Mouse (Mus musculus): Measurements from ENCODE around the gene Chchd1. TPM values are rescaled to one million over a fixed set of nuclear protein-coding genes. Genes with fewer than 3 reads are reported as not detected.

The Chchd1 gene
- polyA plus RNA-seq, 2 experiments, result 131 to 202 TPM

DNA sequence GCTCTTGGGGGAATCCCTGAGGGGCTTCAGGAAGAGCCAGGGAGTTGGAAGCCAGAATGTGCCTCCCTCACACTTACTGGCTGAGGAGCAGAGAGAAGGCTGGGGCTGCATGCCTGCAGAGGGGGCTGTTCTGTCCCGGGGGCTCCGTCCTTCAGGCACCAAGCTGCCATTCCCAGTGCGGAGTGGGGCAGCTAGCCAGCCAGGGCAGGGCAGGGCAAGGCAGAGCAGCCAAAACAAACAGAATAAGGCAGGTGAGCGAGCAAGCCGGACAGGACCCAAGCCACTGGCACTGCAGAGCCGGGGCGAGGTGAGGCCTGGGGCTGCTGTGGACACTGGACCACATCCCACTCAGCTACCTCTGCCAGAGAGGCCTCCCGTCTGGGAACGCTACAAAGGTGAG lies 38.5 kb downstream of the Chchd1 start:
- Histone ChIP-seq H3K27me3 (ENCODE audit: control insufficient read depth, insufficient read depth, low read length) (no peaks in the 10 kb centered on the region), H3K4me2 (replicated peaks; ENCODE audit: low read depth, low read length, severe bottlenecking) (no peak overlapping the region), H3K4me1 (ENCODE audit: control insufficient read depth, insufficient read depth, low read length) (no peaks in the 10 kb centered on the region), H3K36me3 (ENCODE audit: control insufficient read depth, insufficient read depth, low read length) (peaks cover 79% of the 10 kb centered on the region), H3K27ac (replicated peaks; ENCODE audit: low read depth, low read length) (no peak overlapping the region), H3K9me3 (ENCODE audit: control insufficient read depth, low read length) (no peaks in the 10 kb centered on the region), H3K4me3 (replicated peaks; ENCODE audit: low read length) (no peak overlapping the region), H3K9ac (ENCODE audit: low read depth, low read length, severe bottlenecking) (0 out of 2 replicates have a peak overlapping the region, but pooled peaks have one; percentile 25)
- WGBS, result 93% methylated on average over 9 of the region's 9 CpGs
- DNase-seq (ENCODE audit: low spot score) (no peak), ATAC-seq (ENCODE audit: low FRiP score, low read depth) (no peak)
- TF ChIP-seq POLR2A (IDR thresholded peaks at IDR 0.05; ENCODE audit: borderline replicate concordance, extremely low read depth, insufficient read depth, insufficient read length), result no peak

DNA sequence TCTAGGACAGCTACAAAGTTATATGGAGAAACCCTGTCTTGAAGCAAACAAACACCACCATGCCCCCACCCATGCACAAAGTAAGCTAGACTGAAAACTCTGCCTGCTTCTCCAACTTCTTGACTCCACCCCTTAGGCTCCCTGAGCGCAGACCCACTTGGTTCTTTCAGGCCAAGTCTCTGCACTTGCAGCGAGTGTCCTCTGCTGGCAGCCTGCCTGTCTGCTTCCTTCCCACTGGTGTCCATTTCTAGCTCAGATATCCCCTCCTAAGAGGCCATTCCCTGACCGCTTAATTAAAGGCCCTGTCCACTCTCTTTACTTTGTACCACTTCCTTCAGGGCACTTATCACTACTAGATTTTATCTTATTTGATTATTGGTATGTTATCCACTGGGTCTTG lies 40.8 kb downstream of the Chchd1 start:
- DNase-seq (ENCODE audit: low spot score), result no peak
- H3K9me3 ChIP-seq (ENCODE audit: control insufficient read depth, low read length), result no peaks in the 10 kb centered on the region
- peaks cover 66% of the 10 kb centered on the region for H3K36me3 ChIP-seq (ENCODE audit: control insufficient read depth, insufficient read depth, low read length)
- TF ChIP-seq POLR2A (IDR thresholded peaks at IDR 0.05; ENCODE audit: borderline replicate concordance, extremely low read depth, insufficient read depth, insufficient read length), result no peak
- H3K27me3 ChIP-seq (ENCODE audit: control insufficient read depth, insufficient read depth, low read length), result no peaks in the 10 kb centered on the region
- H3K4me3 ChIP-seq (replicated peaks; ENCODE audit: low read length), result no peak overlapping the region
- ATAC-seq (ENCODE audit: low FRiP score, low read depth), result no peak
- H3K27ac ChIP-seq (replicated peaks; ENCODE audit: low read depth, low read length), result no peak overlapping the region
- H3K4me1 ChIP-seq (ENCODE audit: control insufficient read depth, insufficient read depth, low read length), result no peaks in the 10 kb centered on the region
- no peak overlapping the region for H3K4me2 ChIP-seq (replicated peaks; ENCODE audit: low read depth, low read length, severe bottlenecking)
- 81% methylated on average over 3 of the region's 3 CpGs for WGBS
- no peak overlapping the region for H3K9ac ChIP-seq (ENCODE audit: low read depth, low read length, severe bottlenecking)

DNA sequence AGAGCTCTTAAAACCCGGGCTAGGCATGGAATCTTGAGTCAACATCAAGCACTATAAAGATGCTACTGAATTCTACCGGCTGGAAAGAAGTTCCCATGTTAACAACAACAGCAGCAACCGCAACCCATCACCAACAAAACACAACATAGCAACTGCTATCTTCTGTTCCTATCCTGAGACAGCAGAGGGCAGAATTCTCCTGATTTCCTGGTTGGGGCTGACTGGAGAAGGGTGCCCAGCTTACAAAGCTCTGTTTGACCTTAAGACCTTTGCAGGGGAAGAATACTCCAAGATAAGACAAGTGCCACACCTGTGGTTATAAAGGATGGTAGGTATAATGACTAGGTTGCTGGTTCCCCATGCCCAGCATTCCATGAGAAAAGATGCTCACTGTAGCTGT lies 44.1 kb downstream of the Chchd1 start:
- H3K9ac ChIP-seq (ENCODE audit: low read depth, low read length, severe bottlenecking), result no peak overlapping the region
- no peak for TF ChIP-seq POLR2A (IDR thresholded peaks at IDR 0.05; ENCODE audit: borderline replicate concordance, extremely low read depth, insufficient read depth, insufficient read length)
- no peaks in the 10 kb centered on the region for H3K27me3 ChIP-seq (ENCODE audit: control insufficient read depth, insufficient read depth, low read length)
- no peak overlapping the region for H3K4me3 ChIP-seq (replicated peaks; ENCODE audit: low read length)
- H3K9me3 ChIP-seq (ENCODE audit: control insufficient read depth, low read length), result no peaks in the 10 kb centered on the region
- no peak overlapping the region for H3K27ac ChIP-seq (replicated peaks; ENCODE audit: low read depth, low read length)
- no peaks in the 10 kb centered on the region for H3K4me1 ChIP-seq (ENCODE audit: control insufficient read depth, insufficient read depth, low read length)
- no peak overlapping the region for H3K4me2 ChIP-seq (replicated peaks; ENCODE audit: low read depth, low read length, severe bottlenecking)
- ATAC-seq (ENCODE audit: low FRiP score, low read depth) (no peak), DNase-seq (ENCODE audit: low spot score) (no peak)
- WGBS, result 78% methylated on average over 3 of the region's 3 CpGs
- H3K36me3 ChIP-seq (ENCODE audit: control insufficient read depth, insufficient read depth, low read length), result peaks cover 43% of the 10 kb centered on the region

DNA sequence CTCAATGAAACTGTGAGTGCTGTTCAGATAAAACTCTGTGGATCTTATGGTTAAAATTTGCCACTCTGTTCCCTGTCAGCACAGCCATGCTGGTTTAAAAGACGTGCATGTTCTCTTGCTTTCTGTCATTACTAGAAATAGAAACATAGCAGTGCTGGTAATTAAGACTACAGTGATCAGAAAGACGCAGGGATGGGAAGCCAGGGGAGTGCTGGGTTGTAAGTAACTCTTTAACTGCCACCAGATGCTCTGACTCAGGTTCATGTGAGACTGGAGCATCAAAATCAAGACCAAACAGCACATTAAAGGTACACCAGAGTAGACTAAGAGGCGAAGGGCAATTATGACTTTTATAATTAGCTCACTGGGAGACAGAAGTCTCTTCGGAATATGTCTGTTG lies 45.6 kb downstream of the Chchd1 start:
- Histone ChIP-seq H3K9ac (ENCODE audit: low read depth, low read length, severe bottlenecking) (no peak overlapping the region), H3K4me3 (replicated peaks; ENCODE audit: low read length) (no peak overlapping the region), H3K4me1 (ENCODE audit: control insufficient read depth, insufficient read depth, low read length) (no peaks in the 10 kb centered on the region), H3K27ac (replicated peaks; ENCODE audit: low read depth, low read length) (no peak overlapping the region), H3K27me3 (ENCODE audit: control insufficient read depth, insufficient read depth, low read length) (no peaks in the 10 kb centered on the region), H3K9me3 (ENCODE audit: control insufficient read depth, low read length) (no peaks in the 10 kb centered on the region), H3K36me3 (ENCODE audit: control insufficient read depth, insufficient read depth, low read length) (peaks cover 39% of the 10 kb centered on the region), H3K4me2 (replicated peaks; ENCODE audit: low read depth, low read length, severe bottlenecking) (no peak overlapping the region)
- DNase-seq (ENCODE audit: low spot score), result no peak
- ATAC-seq (ENCODE audit: low FRiP score, low read depth), result no peak
- no peak for TF ChIP-seq POLR2A (IDR thresholded peaks at IDR 0.05; ENCODE audit: borderline replicate concordance, extremely low read depth, insufficient read depth, insufficient read length)
- WGBS, result 36% methylated on average over 4 of the region's 4 CpGs

DNA sequence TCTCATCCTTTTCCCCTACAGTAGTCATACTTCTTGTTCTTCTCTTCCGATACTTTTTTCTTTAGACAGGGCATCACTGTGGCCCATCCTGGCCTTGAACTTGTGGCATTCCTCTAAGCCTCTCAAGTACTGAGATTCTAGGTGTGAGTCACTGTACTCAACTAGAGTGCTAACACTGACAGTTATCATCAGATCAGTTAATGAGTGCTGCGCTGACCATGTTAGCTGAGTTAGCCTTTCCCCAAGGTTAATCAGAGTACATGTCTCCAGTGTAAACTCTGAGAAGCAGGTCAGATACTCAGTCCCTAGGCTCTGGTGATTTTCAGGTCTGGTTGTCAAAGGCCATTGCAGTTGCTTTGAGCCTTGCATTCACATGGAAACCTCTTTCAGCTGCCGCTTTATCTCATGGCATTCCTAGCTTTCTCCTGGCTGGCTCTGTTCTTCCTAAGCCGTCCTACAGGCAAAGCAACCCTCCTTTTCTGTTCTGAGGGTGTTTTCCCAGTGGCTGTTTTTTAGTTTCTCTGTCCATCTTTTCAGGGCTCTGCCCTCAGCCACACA lies 46.8 kb downstream of the Chchd1 start:
- Histone ChIP-seq H3K36me3 (ENCODE audit: control insufficient read depth, insufficient read depth, low read length) (peaks cover 38% of the 10 kb centered on the region), H3K9me3 (ENCODE audit: control insufficient read depth, low read length) (no peaks in the 10 kb centered on the region), H3K27ac (replicated peaks; ENCODE audit: low read depth, low read length) (no peak overlapping the region), H3K4me2 (replicated peaks; ENCODE audit: low read depth, low read length, severe bottlenecking) (no peak overlapping the region), H3K4me3 (replicated peaks; ENCODE audit: low read length) (no peak overlapping the region), H3K9ac (ENCODE audit: low read depth, low read length, severe bottlenecking) (no peak overlapping the region), H3K4me1 (ENCODE audit: control insufficient read depth, insufficient read depth, low read length) (no peaks in the 10 kb centered on the region), H3K27me3 (ENCODE audit: control insufficient read depth, insufficient read depth, low read length) (no peaks in the 10 kb centered on the region)
- DNase-seq (ENCODE audit: low spot score) (no peak), ATAC-seq (ENCODE audit: low FRiP score, low read depth) (no peak)
- WGBS, result 89% methylated on average over 4 of the region's 4 CpGs
- TF ChIP-seq POLR2A (IDR thresholded peaks at IDR 0.05; ENCODE audit: borderline replicate concordance, extremely low read depth, insufficient read depth, insufficient read length), result no peak

DNA sequence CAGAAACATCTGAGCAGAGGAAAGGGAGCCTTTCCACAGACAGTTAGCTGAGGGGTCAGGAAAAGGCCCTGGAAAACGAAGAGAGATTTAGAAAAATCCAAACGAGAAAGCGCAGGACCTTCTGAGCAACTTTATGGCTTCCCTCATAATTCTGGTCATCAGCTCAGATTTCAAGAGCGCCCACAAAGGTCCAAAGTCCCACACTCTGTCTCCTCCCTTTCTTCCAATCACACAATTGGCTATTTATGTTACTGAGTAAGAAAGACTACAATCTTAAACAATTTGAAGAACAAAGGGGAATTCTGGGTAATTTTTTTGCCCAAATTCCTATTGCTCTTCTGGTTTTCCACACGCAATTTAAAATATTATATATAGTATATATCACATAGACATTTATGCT lies 47.7 kb downstream of the Chchd1 start:
- no peaks in the 10 kb centered on the region for H3K27me3 ChIP-seq (ENCODE audit: control insufficient read depth, insufficient read depth, low read length)
- TF ChIP-seq POLR2A (IDR thresholded peaks at IDR 0.05; ENCODE audit: borderline replicate concordance, extremely low read depth, insufficient read depth, insufficient read length), result no peak
- 52% methylated on average over 5 of the region's 5 CpGs for WGBS
- no peak for ATAC-seq (ENCODE audit: low FRiP score, low read depth)
- no peak for DNase-seq (ENCODE audit: low spot score)
- no peak overlapping the region for H3K4me2 ChIP-seq (replicated peaks; ENCODE audit: low read depth, low read length, severe bottlenecking)
- H3K9me3 ChIP-seq (ENCODE audit: control insufficient read depth, low read length), result no peaks in the 10 kb centered on the region
- H3K9ac ChIP-seq (ENCODE audit: low read depth, low read length, severe bottlenecking), result no peak overlapping the region
- peaks cover 38% of the 10 kb centered on the region for H3K36me3 ChIP-seq (ENCODE audit: control insufficient read depth, insufficient read depth, low read length)
- H3K4me3 ChIP-seq (replicated peaks; ENCODE audit: low read length), result no peak overlapping the region
- H3K27ac ChIP-seq (replicated peaks; ENCODE audit: low read depth, low read length), result no peak overlapping the region
- no peaks in the 10 kb centered on the region for H3K4me1 ChIP-seq (ENCODE audit: control insufficient read depth, insufficient read depth, low read length)
